Mouse (Mus musculus) embryonic fibroblast, embryonic 13.5 days (primary cell): ENCODE results near the gene Ctrc. TPM values are rescaled to one million over a fixed set of nuclear protein-coding genes. Genes with fewer than 3 reads are reported as not detected.

Source experiments
- H3K27ac ChIP-seq: 2 replicates; pipeline ENCODE4 v1.5.1; 2012; ENCODE audit warnings: low read length, control low read depth, inconsistent platforms; ENCODE audit not compliant: insufficient read depth
- H3K4me1 ChIP-seq: 2 replicates; pipeline ENCODE4 v1.6.1; 2011; ENCODE audit warnings: low read length; ENCODE audit not compliant: control insufficient read depth, insufficient read depth
- H3K4me3 ChIP-seq: 2 replicates; pipeline ENCODE4 v1.5.1; 2011; ENCODE audit warnings: mild to moderate bottlenecking, control low read depth, low read length; ENCODE audit not compliant: insufficient read depth
- CTCF ChIP-seq: IDR thresholded peaks from 2 replicates; pipeline ENCODE4 v1.5.1; 2011; ENCODE audit warnings: mild to moderate bottlenecking, control low read depth, low read length, moderate library complexity, borderline replicate concordance; ENCODE audit not compliant: insufficient read depth
- POLR2A ChIP-seq: IDR thresholded peaks from 2 replicates; pipeline ENCODE4 v1.6.1; 2011; ENCODE audit warnings: low read depth, mild to moderate bottlenecking, control low read depth, low read length, moderate library complexity
- polyA plus RNA-seq: library from polyadenylated mRNA; stranded (reverse); fragments of >200 nt; gene quantifications from 2 replicates; pipeline ENCODE4 v1.2.4, GENCODE M21; 2011; ENCODE audit warnings: low read depth; ENCODE audit not compliant: missing spikeins, insufficient read length

The Ctrc gene
- polyA plus RNA-seq, 1 experiment = not detected

DNA sequence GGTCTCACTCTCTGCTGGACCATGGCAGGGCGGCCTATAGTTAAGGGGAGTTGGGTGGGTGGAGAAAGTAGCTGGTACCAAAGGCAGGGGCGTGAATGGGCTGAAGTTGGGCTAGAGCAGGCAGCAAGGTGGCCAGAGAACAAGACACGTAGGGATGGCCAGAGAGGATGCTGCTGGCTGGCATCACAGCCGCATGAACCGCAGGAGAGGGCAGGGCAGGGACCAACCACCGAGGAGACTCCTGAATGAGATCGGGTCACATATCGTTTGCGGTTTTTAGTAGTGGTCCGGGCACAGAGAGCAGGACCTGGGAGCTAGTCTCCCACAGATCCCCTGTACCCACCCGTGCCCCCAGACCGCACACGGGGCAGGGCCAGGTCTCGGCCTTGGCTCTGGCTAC lies 13.2 kb upstream of the Ctrc start:
- H3K27ac ChIP-seq = no peak overlapping the region

DNA sequence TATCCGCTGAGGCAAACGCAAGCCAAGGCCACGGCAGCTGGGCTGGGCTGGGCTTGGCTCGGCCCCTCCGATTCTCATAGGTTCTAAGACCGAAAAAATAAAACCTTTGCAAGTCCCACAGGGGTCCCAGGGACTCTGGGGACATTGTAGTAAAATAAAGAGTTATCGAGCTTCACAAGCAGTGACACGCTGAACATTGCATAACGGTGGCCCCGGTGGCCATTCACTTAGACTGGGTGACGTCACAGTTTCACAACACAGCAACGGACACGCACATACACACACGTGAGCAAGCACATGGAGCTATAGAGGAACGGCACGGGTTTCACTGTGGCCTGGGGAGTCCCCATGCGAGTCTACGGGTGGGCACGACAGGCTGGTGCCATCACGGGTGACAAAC lies 12.3 kb upstream of the Ctrc start:
- no peaks in the 10 kb centered on the region for H3K4me1 ChIP-seq
- no peak overlapping the region for H3K4me3 ChIP-seq
- no peak for TF ChIP-seq CTCF
- no peak for TF ChIP-seq POLR2A
- H3K27ac ChIP-seq = no peak overlapping the region

More for the DNA sequence above, 13.2 kb upstream of the Ctrc start:
- no peak overlapping the region for H3K4me3 ChIP-seq
- TF ChIP-seq CTCF (no peak), POLR2A (no peak)
- H3K4me1 ChIP-seq = no peaks in the 10 kb centered on the region

DNA sequence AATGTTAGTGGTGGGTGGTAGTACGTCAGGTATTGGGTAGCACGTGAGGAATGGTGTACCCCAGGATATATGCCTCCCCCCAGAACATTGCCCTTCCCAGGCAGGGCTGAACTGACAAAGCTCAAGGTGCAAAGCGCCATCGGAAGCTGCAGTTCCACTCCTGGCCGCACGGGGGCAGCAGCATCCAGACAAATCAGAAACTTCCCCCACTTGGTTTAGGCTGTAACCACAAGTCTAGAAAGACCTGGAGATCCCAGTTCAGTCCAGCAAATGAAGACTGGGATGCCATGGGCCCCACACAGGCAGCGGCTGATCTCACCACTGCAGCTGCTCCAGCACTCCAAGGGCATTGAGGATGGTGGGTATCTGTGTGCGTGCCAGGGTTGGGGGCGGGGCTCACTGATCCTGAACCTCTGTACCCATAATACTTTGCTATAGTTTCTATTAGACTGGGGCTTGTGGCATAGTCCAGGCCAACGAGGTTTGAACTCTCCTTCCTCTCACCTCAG lies 11.3 kb upstream of the Ctrc start:
- no peak overlapping the region for H3K27ac ChIP-seq
- H3K4me3 ChIP-seq = no peak overlapping the region
- TF ChIP-seq POLR2A (no peak), CTCF (peak; percentile 92)
- H3K4me1 ChIP-seq = no peaks in the 10 kb centered on the region

DNA sequence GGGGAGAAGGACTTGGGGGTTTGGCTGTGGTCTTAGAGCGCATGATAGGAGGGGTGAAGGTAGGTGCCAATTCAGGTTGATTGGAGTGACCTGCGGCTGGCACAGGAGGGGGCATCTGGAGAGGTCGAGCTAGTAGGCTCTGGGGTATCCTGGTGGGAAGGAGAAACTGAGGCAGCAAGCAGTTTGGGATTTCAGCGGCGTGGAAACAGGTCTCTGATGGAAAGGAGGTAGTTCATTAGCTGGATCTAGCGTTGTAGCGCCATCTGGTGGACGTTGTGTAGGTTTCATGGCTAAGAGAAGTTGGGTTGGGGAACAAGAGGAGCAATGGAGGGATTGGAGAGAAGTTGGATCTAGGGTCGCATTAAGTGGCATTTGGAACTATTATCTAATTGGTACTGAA lies 7.3 kb upstream of the Ctrc start:
- TF ChIP-seq POLR2A = no peak
- peak; percentile 19; the same call in 1 of the 2 replicates for TF ChIP-seq CTCF
- Histone ChIP-seq H3K4me3 (no peak overlapping the region), H3K4me1 (no peaks in the 10 kb centered on the region), H3K27ac (no peak overlapping the region)

DNA sequence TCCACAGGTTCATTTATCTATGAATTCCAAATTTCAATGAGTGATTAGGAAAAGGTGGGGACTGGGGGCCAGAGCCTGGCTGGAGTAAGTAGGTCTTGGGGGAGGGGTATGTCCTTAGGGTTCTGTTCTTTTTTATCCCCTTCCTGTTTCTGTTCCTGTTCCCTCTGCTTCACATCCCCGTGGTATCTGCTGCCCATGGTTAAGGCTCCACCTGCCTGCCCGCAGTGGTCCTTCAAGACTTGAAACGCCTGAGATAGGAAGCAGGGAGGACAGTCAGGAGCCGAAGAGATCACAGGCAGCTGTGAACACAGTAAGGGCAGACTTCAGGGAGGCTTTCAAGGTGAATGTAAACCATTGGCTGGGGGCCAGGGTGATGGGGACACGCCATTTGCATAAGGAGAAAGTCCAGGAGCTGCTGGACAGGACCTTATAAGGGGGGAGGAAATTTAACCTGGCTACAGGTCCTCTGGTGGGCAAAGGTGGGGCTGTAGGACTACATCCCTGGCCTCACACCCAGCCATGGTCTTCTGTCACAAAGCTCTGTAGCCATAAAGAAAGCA lies 11.5 kb downstream of the Ctrc start:
- no peak overlapping the region for H3K4me3 ChIP-seq

DNA sequence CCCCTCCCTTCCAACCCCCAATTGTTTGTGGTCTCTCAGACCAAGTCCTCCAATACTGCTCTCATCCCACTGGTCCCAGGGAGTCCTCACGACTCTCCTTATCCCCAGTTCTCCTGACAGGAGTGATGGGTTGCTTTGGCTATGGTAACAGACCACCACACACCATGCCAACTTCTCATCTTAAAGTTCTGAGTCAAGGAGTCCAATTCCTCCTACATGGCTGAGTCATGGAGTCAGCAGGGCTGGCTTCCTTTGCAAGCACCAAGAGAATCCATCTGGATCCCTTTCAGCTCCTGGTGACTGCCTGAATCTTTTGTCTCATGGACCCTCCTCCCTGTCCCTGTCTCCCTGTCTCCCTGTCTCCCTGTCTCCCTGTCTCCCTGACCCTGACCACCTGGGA lies 12.2 kb downstream of the Ctrc start:
- 0 out of 2 replicates have a peak, but pooled peaks cover 2% of the 10 kb centered on the region for H3K4me1 ChIP-seq

More for the DNA sequence above, 11.5 kb downstream of the Ctrc start:
- no peak for TF ChIP-seq POLR2A
- H3K27ac ChIP-seq = no peak overlapping the region
- 0 out of 2 replicates have a peak, but pooled peaks cover 2% of the 10 kb centered on the region for H3K4me1 ChIP-seq

DNA sequence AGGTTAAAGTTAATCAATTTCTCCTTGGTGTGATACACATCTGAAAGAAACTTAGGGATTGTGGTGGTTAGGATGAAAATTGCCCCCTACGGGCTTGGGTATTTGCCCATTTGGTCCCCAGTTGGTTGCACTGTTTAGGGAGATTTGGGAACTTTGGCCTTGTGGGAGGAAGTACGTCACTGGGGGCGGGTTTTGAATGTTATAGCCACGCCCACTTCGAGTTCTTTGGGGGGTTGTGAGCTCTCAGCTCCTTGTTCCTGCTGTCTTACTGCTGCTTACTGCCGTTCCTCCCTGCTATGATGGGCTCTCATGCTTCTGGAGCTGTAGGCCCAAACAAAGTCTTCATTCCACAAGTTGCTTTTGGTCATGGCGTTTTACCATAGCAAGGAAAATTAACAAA lies 14.8 kb downstream of the Ctrc start:
- H3K27ac ChIP-seq = no peak overlapping the region
- no peak for TF ChIP-seq POLR2A
- TF ChIP-seq CTCF = no peak
- H3K4me1 ChIP-seq = 0 out of 2 replicates have a peak, but pooled peaks cover 2% of the 10 kb centered on the region
- no peak overlapping the region for H3K4me3 ChIP-seq

More for the DNA sequence above, 12.2 kb downstream of the Ctrc start:
- TF ChIP-seq CTCF (no peak), POLR2A (no peak)
- H3K4me3 ChIP-seq = no peak overlapping the region
- no peak overlapping the region for H3K27ac ChIP-seq

DNA sequence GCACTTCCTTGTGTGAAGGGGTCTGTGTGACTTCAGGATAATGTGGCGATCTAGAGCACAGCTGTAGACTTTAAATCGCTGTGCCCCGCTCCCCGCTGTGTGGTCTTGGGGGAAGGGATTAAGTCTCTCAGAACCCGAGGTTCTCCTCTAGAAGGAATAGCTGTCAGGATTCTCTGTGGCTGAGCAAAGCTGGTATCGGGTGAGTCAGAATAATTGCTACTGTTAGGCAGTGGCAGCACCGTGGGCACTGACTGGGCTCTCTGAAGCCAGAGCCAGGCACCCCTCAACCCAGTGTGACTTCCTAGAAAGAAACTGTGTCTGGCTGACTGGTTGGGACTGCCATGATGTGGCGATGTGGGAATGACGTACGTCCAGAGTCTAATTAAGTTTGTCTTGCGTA lies 15.8 kb downstream of the Ctrc start:
- no peak for TF ChIP-seq CTCF
- TF ChIP-seq POLR2A = no peak
- no peak overlapping the region for H3K27ac ChIP-seq
- H3K4me1 ChIP-seq = 0 out of 2 replicates have a peak, but pooled peaks cover 2% of the 10 kb centered on the region
- H3K4me3 ChIP-seq = no peak overlapping the region

DNA sequence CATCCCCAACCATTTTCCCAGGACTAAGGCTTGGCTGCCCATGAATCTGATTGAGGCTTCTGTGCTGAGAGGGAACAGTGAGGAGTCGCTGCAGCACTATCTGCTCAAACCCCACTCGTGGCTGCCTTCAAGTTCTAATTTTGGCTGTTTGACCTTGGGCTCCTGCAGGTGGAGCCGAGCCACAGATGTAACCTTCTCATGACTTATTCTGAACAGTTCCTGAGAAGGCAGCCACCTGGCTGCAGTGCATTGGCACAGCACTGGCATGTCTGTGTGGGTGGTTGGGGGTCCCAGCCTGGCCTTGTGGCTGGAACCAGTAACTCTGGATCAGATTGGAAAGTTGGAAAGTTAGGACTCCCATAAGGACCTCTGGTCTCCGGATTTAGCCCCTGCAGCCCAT lies 18.0 kb downstream of the Ctrc start:
- Histone ChIP-seq H3K4me3 (no peak overlapping the region), H3K27ac (no peak overlapping the region), H3K4me1 (no peaks in the 10 kb centered on the region)
- TF ChIP-seq POLR2A = no peak
- no peak for TF ChIP-seq CTCF

DNA sequence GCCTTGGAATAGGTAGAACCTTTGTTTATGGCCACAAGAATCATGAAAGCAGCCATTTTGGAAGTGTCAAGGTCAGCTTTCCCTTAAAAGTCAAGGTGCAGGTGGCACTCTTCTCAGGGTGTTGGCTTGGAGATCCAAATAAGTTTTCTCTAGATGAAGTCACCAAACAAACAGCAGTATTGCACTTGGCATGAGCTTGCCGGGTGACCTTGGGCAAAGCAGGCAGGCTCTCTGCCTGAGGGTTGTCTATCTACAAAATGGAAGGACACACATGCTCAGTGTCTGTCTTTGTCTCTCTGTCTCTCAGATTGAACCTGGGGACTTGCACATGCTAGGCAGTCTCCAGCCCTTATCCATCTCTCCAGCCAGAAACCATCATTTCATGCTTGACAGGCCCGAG lies 18.8 kb downstream of the Ctrc start:
- no peak overlapping the region for H3K27ac ChIP-seq
- TF ChIP-seq CTCF = no peak
- no peak for TF ChIP-seq POLR2A
- no peak overlapping the region for H3K4me3 ChIP-seq
- no peaks in the 10 kb centered on the region for H3K4me1 ChIP-seq
